Mouse (Mus musculus) cerebellum, adult 2 months (tissue): Measurements from ENCODE around the gene Tex264.

ENCODE experiments used
- CTCF ChIP-seq: fragments of 200-500 bp; IDR thresholded peaks from 2 replicates; pipeline ENCODE4 v1.5.1; 2011; ENCODE audit warnings: low read depth, mild to moderate bottlenecking, control low read depth, low read length, moderate library complexity, borderline replicate concordance; ENCODE audit not compliant: insufficient read depth
- POLR2A ChIP-seq: fragments of 200-500 bp; IDR thresholded peaks from 2 replicates; pipeline ENCODE4 v1.6.1; 2011; ENCODE audit warnings: low read length, control low read depth, borderline replicate concordance; ENCODE audit not compliant: insufficient read depth

DNA sequence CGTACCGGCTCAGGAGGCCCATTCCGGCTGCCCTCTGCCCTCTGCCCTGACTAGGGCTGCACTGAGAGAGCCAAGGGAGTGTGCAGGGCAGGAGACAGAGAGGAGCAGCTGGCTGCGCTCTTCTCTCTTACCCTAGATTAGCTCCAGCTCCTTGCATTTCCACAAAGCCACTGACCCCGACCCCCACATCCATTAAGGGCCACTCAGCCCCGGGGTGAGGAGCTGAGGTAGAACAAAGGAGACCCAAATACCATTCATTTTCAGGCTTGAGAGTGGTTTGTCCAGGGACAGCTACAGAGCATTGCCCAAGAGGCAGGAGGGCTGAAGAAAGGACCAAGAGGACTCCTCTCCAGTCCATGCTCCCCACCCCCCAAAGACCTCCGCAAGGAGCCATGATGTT is 26.3 kb downstream of the Tex264 start:
- TF ChIP-seq CTCF (no peak), POLR2A (no peak)
